15 mouse cellular contexts compared by ENCODE assay signal in the genomic region with DNA sequence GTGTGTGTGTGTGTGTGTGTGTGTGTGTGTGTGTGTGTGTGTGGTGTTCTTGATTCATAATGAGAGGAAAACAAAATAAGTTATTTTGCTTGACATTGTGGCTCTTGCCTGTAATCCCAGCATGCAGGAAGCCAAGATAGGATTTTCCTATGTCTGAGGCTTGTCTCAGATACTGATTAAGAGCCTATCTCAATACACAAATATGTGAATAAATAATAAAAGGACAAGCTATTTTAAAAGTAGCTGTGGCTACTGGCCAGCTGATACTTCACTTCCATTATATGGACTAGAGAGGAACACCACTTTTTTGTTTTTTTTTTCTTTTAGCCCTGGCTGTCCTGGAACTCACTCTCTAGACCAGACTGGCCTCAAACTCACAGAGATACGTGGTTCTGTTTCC. TPM values are rescaled to one million over a fixed set of nuclear protein-coding genes. Genes with fewer than 3 reads are reported as not detected.
A peak's percentile ranks its signal among the peaks of the same experiment; 100 is the strongest.
DNase-seq lines count a peak whose midpoint lies in the region; ATAC-seq and TF ChIP-seq lines count a peak whose summit lies in the region.
"Had no signal": no experiment of that assay in that cellular context is flagged by ENCODE, and none has a peak within 500 bp of the region (broad histone marks: within the 10 kb centered on the region; RNA-seq: fewer than 3 reads in every experiment).

No protein-coding gene starts in this region.

- H3K27ac ChIP-seq in heart, embryonic 13.5 days (replicated peaks): peak overlapping the region; percentile 63
- H3K27ac ChIP-seq in kidney, embryonic 16.5 days (ENCODE audit: low read length): peak overlapping the region; percentile 57; the same call in 1 of the 2 replicates
- H3K27ac ChIP-seq in kidney, embryonic 14.5 days (ENCODE audit: low read depth, low read length): no peak overlapping the region
- H3K27ac ChIP-seq in intestine, embryonic 15.5 days: peak overlapping the region; percentile 68
- no peak overlapping the region for H3K27ac ChIP-seq in cerebellum, adult 2 months (ENCODE audit: insufficient read depth, low read length)
- H3K27ac ChIP-seq: midbrain, embryonic 15.5 days; neural tube, embryonic 12.5 days had no signal

- TF ChIP-seq CTCF in cerebellum, adult 2 months (IDR thresholded peaks at IDR 0.05; ENCODE audit: borderline replicate concordance, insufficient read depth, low read depth, low read length): no peak

- peaks cover 3% of the 10 kb centered on the region; the same call in 1 of the 2 replicates for H3K9me3 ChIP-seq in heart, embryonic 13.5 days
- 0 out of 2 replicates have a peak, but pooled peaks cover 4% of the 10 kb centered on the region for H3K9me3 ChIP-seq in kidney, embryonic 16.5 days (ENCODE audit: low read length)
- H3K9me3 ChIP-seq in kidney, embryonic 14.5 days (ENCODE audit: control insufficient read depth, low read length): peaks cover 4% of the 10 kb centered on the region; the same call in 1 of the 2 replicates
- H3K9me3 ChIP-seq in intestine, embryonic 15.5 days: no peaks in the 10 kb centered on the region
- H3K9me3 ChIP-seq: midbrain, embryonic 15.5 days had no signal

- H3K4me3 ChIP-seq in heart, embryonic 13.5 days: no peak overlapping the region
- no peak overlapping the region for H3K4me3 ChIP-seq in kidney, embryonic 16.5 days (ENCODE audit: low read length)
- H3K4me3 ChIP-seq in kidney, embryonic 14.5 days (ENCODE audit: low read length): no peak overlapping the region
- no peak overlapping the region for H3K4me3 ChIP-seq in intestine, embryonic 15.5 days (replicated peaks)
- H3K4me3 ChIP-seq in cerebellum, adult 2 months (replicated peaks; ENCODE audit: insufficient read depth, low read depth, low read length): no peak overlapping the region
- H3K4me3 ChIP-seq: embryonic facial prominence, embryonic 12.5 days; midbrain, embryonic 15.5 days; neural tube, embryonic 12.5 days had no signal

- WGBS in heart, embryonic 13.5 days: 45% methylated on average over 1 of the region's 1 CpGs
- 38% methylated on average over 1 of the region's 1 CpGs for WGBS in kidney, embryonic 16.5 days
- 37% methylated on average over 1 of the region's 1 CpGs for WGBS in kidney, embryonic 14.5 days
- 33% methylated on average over 1 of the region's 1 CpGs for WGBS in intestine, embryonic 15.5 days
- 73% methylated on average over 1 of the region's 1 CpGs for WGBS in cerebellum, adult 2 months

- no peaks in the 10 kb centered on the region for H3K36me3 ChIP-seq in heart, embryonic 13.5 days
- no peaks in the 10 kb centered on the region for H3K36me3 ChIP-seq in kidney, embryonic 16.5 days (ENCODE audit: insufficient read depth, low read length)
- no peaks in the 10 kb centered on the region for H3K36me3 ChIP-seq in kidney, embryonic 14.5 days (ENCODE audit: control insufficient read depth, insufficient read depth, low read length)
- H3K36me3 ChIP-seq in intestine, embryonic 15.5 days: no peaks in the 10 kb centered on the region
- H3K36me3 ChIP-seq: embryonic facial prominence, embryonic 12.5 days; midbrain, embryonic 15.5 days; neural tube, embryonic 12.5 days had no signal

- DNase-seq in heart, adult 11 months: no peak
- peak; percentile 15 for DNase-seq in adipocyte (ENCODE audit: low spot score)
- no peak for DNase-seq in cerebellum, adult 2 months
- no peak for DNase-seq in layer of hippocampus, postnatal 25 days (ENCODE audit: extremely low spot score in 1 of 2, low spot score in 1 of 2)
- DNase-seq: cerebellum, postnatal 36 days; lung, adult 18-20 months had no signal

- peaks cover 70% of the 10 kb centered on the region for H3K4me1 ChIP-seq in heart, embryonic 13.5 days
- peaks cover 21% of the 10 kb centered on the region for H3K4me1 ChIP-seq in kidney, embryonic 16.5 days (ENCODE audit: insufficient read depth, low read length)
- H3K4me1 ChIP-seq in kidney, embryonic 14.5 days (ENCODE audit: control insufficient read depth, insufficient read depth, low read length): peaks cover 21% of the 10 kb centered on the region
- H3K4me1 ChIP-seq in intestine, embryonic 15.5 days (replicated peaks): peaks cover 10% of the 10 kb centered on the region; the same call in 1 of the 2 replicates
- H3K4me1 ChIP-seq in cerebellum, adult 2 months (ENCODE audit: control insufficient read depth, insufficient read depth, low read length): no peaks in the 10 kb centered on the region
- H3K4me1 ChIP-seq: midbrain, embryonic 15.5 days; neural tube, embryonic 12.5 days had no signal

- no peak for TF ChIP-seq POLR2A in cerebellum, adult 2 months (IDR thresholded peaks at IDR 0.05; ENCODE audit: borderline replicate concordance, insufficient read depth, low read length)

- ATAC-seq in heart, embryonic 13.5 days (ENCODE audit: extremely low read depth, insufficient number of reproducible peaks, low FRiP score, low TSS enrichment): no peak
- ATAC-seq in kidney, embryonic 16.5 days (ENCODE audit: low FRiP score, low TSS enrichment): no peak
- ATAC-seq in kidney, embryonic 14.5 days (ENCODE audit: low FRiP score, low TSS enrichment): no peak
- ATAC-seq in intestine, embryonic 15.5 days: no peak
- ATAC-seq: activated CD4-positive, CD25-positive, alpha-beta regulatory T cell, adult 4 months; inflammation-experienced regulatory T-cells, adult 6 months; midbrain, embryonic 15.5 days had no signal

- no peak overlapping the region for H3K4me2 ChIP-seq in heart, embryonic 13.5 days
- no peak overlapping the region for H3K4me2 ChIP-seq in kidney, embryonic 16.5 days (replicated peaks; ENCODE audit: low read depth, low read length)
- H3K4me2 ChIP-seq in kidney, embryonic 14.5 days (replicated peaks; ENCODE audit: low read depth, low read length): no peak overlapping the region
- H3K4me2 ChIP-seq in intestine, embryonic 15.5 days (replicated peaks): no peak overlapping the region
- H3K4me2 ChIP-seq: embryonic facial prominence, embryonic 12.5 days; midbrain, embryonic 15.5 days; neural tube, embryonic 12.5 days had no signal

- H3K9ac ChIP-seq in heart, embryonic 13.5 days: no peak overlapping the region
- no peak overlapping the region for H3K9ac ChIP-seq in kidney, embryonic 16.5 days (replicated peaks; ENCODE audit: low read length)
- no peak overlapping the region for H3K9ac ChIP-seq in kidney, embryonic 14.5 days (ENCODE audit: low read depth, low read length)
- H3K9ac ChIP-seq in intestine, embryonic 15.5 days: no peak overlapping the region
- H3K9ac ChIP-seq: embryonic facial prominence, embryonic 12.5 days; midbrain, embryonic 15.5 days; neural tube, embryonic 12.5 days had no signal

- no peaks in the 10 kb centered on the region for H3K27me3 ChIP-seq in heart, embryonic 13.5 days (replicated peaks)
- H3K27me3 ChIP-seq in kidney, embryonic 16.5 days (ENCODE audit: insufficient read depth, low read length): no peaks in the 10 kb centered on the region
- H3K27me3 ChIP-seq in kidney, embryonic 14.5 days (ENCODE audit: control insufficient read depth, insufficient read depth, low read length): no peaks in the 10 kb centered on the region
- H3K27me3 ChIP-seq in intestine, embryonic 15.5 days (replicated peaks): no peaks in the 10 kb centered on the region
- no peaks in the 10 kb centered on the region for H3K27me3 ChIP-seq in cerebellum, adult 2 months (ENCODE audit: control insufficient read depth, insufficient read depth, low read length)
- H3K27me3 ChIP-seq: embryonic facial prominence, embryonic 12.5 days; midbrain, embryonic 15.5 days; neural tube, embryonic 12.5 days had no signal

RNA-seq across cellular contexts. Expression of gene Plpp1, which starts 38.8 kb away (rescaled TPM):
- polyA plus RNA-seq in heart, embryonic 13.5 days (2015; fragmentation: Nextera tagmentation; extraction: Ambion mirVana): 49.9 and 54.1 TPM in 2 replicates
- 103 and 120 TPM in 2 replicates for polyA plus RNA-seq in kidney, embryonic 16.5 days (2015; fragmentation: Nextera tagmentation; extraction: Ambion mirVana)
- polyA plus RNA-seq in kidney, embryonic 14.5 days (2014; fragmentation: Nextera tagmentation; extraction: Ambion mirVana): 61.9 and 63.6 TPM in 2 replicates
- polyA plus RNA-seq in intestine, embryonic 15.5 days (2015; fragmentation: Nextera tagmentation; extraction: Ambion mirVana): 83.2 and 84.5 TPM in 2 replicates
- polyA plus RNA-seq in cerebellum, adult 2 months (2012; rRNA removed): 31.4 and 35.2 TPM in 2 replicates
- 10 to 100 TPM; 30.9 to 33.1 TPM for total RNA-seq in layer of hippocampus, postnatal 25 days (2021)

Comparison
In these comparisons a context has a peak if more than half of its experiments do, and no peak if none do; other contexts are left out.
1. H3K27ac ChIP-seq: peak in heart, embryonic 13.5 days (single experiment), kidney, embryonic 16.5 days (single experiment) and intestine, embryonic 15.5 days (single experiment); none in kidney, embryonic 14.5 days (single experiment) and cerebellum, adult 2 months (single experiment).